Mouse (Mus musculus) adrenal gland, postnatal 14 days (tissue): ENCODE data around the gene Supt3. TPM values are rescaled to one million over a fixed set of nuclear protein-coding genes. Genes with fewer than 3 reads are reported as not detected.

ENCODE experiments used
- DNase-seq: peaks from one replicate; pipeline ENCODE4 v3.0.0; 2021; ENCODE audit warnings: mixed read lengths
- total RNA-seq: library from RNA; stranded (reverse); gene quantifications from 2 replicates; pipeline ENCODE4 v1.2.3, GENCODE M21; 2021

Supt3 gene
- total RNA-seq, 1 experiment from 2014 or later = 22.3 TPM

DNA sequence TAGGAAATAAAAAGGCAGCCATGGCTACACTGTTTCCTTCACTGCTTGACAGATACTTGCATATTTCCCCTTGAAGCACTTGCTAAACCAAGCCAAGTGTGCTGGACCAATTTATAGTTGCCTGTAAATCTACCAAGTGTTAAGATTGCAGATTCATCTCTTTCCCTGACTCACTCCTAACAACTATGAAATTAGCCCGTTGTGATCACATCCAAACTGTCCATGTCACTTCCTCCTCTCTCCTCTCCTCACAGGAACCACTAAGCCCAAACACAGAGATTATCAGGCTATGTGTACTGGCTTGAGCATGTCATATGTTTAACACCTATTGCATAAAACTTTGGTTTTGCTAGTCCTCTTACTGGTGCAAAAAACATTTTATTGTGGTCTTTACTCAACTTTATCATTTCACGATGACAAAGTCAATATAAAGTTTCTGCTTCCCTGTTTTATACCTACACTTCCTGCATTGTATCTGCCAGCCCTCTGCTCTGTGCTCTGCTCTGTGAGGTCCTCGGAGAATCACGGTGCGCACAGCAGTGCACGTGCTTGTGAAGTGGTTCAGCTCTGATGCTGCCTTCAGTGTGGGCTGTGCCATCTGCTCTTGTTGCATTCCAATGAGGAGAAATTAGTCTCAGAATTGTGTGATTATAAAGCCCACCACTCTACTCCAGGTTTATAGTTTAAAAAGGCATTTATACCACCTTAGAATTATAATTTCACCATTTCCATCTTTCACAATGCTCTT is 186.3 kb downstream of the Supt3 start:
- no peak for DNase-seq

DNA sequence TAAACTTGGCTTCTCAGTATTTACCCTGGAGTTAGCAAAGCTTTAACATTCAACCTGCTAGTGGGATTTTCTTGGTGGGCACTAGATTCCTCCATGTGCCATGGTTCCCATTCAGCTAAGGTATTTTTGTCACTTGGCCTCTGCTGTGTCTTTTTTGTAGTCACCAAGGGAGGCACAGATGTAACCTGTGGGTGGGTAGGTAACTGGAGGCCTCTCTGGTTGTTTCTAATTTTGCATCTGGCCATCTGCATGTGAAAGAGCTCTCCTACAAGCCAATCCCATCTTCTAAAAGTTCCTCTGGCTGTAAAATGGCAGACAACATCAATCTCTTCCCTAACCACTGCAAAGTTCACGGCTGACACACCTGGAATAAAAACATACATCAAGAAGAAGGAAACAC is 190.2 kb downstream of the Supt3 start:
- no peak for DNase-seq

DNA sequence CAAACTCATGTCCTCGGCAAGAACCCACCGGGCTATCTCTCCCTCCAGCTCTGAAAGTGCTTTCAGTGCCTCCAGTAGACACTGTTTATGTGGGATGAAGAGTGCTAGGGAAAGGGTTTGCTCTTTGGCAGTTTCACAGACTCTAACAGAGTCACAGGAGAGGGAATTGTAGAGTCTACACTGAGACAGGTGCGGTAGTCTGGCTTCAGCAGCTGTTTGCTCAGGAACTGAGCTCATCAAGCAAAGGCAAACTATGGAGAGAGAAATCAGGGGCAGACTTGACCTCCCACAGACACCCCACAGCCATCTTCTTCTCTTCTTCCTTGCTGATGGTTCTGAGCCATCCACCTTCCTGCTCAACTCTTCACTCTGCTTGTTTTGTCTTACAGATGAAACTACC is 193.3 kb downstream of the Supt3 start:
- DNase-seq = no peak

DNA sequence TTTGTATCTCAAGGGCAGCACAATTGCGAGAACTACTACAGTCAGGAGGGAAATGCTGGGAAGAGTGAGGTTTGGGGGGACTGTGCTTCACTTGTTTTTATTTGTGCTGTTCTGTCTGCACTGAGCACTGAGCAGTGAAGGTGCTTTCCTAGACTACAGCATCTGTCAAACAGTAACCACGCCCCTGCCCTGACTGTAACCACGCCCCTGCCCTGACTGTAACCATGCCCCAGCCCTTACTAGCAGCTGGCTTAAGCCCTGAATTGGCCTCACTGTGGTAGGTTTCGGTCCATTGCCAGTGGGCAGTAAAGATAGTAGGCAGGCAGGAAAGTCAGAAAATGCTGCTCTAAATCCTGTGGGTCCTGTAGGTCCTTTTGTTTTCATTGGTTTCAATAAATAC is 196.5 kb downstream of the Supt3 start:
- no peak for DNase-seq

DNA sequence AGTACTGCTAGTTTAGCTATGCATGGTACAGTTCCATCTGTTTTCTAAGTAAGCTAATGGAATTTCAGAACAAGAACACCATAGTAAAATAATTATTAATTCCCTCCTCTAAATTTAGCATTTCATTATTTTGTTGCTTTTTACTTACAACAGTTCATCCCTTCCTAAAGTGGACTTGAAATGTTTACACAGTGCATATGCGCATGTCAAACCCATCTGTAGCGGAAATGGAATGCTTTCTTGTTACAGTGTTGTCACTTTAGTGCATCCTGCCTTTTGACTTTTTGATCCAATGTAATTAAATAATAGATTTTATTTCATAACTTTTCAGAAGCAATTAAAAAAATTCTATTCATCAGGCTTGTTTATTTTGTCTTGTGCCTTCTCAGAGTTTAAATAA is 200.7 kb downstream of the Supt3 start:
- DNase-seq = no peak

DNA sequence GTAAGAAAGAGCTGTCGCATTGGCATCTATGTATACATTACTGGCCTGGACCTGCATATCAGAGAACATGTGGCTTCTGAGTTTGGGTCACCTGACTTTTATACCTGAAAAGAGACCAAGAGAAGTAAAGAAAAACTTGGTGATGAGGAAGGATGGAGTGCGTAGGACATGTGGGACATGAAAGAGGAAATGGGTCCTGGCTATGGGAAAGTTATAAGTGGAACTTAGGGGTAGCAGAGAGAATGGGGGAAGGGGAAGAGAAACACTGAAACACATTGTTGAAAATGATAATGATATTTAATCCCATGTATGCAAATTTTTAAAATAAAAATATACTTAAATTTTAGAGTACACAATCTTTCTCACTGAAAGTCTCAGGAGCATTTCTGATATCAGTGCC is 211.0 kb downstream of the Supt3 start:
- no peak for DNase-seq

DNA sequence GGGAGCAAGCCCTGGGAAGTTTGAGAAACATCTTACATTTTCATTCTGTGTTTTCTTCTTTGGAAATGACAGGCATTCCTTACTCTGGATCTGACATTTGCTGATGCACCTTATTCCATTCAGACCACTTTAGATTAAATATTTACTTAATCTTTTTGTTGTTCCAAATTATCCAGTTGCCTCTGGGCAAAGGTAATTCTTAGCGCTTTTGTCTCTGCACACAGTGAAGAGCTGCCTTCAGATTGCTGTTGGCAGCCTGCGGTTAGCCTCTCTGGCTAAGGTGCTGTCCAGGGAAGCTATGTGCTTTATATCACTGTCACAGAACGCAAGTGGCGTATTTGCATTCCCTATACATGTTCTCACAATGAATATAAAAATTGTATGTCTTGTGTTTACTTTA is 226.4 kb downstream of the Supt3 start:
- DNase-seq = no peak

DNA sequence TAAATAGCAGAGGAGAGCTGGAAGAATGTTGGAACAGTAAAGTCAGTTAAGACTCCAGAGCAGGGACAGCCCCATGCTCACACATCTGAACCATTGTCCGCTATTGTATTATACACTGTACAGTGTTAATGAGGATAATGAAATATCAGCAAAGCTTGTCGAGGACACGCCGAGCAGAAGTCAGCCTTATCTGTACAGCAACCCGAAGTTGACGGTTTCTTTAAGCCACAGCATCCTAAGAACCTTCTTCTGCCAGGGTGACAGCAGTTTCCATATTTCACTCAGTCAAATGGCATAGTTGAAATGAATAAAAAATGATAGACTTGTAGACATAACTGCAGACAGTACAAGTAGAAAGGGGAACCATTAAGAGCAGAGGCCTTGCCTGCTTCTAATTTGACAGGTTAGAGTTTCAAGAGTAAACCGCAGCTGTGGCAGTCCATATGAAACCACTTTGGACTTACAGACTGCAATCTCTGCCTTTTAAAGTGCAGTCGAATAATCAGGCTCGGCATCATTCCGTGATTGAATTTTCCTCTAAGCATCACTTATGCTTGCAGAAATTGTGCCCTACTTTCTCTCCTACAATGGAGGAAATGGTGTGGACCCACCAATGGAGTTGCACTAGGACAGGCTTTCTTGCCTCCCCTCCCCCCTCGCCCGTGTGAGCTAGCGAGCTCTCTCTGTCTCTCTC is 227.7 kb downstream of the Supt3 start:
- no peak for DNase-seq

DNA sequence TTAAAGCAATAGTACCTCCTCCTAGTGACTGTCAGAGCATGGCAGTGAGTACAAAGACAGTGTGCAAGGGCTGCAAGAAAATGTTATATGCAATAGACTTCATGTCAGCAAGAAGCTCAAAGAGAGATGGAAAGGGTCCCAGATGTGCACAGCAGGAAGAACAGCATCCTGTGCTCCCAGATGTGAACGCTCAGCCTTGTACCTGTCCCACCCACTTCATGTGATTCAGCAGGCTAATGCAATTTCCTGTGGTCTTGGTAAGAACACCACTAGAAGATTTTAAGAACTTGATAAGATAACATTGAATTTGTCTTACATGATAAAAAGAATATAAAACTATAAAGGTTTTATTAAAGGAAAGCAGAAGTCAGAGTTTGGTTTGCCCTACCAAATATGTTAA is 230.5 kb downstream of the Supt3 start:
- no peak for DNase-seq

DNA sequence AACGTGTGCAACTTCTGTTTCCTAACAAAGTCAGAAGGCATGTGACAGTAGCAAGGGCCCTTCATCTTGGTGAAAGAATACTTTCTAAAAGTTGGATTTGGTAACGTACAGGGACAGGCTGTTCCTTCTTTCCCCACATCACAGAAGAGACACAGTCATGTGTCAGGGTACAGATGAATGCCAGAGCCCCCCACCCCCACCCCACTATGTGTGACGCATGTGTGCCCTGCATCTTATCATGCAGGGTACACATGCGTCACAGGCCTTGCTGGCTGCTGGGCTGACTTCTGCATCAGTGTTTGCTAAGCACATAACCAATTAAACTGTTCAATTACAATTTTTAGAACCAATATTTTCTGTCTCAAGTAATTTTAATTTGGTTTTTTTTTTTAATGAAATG is 231.7 kb downstream of the Supt3 start:
- peak; percentile 14 for DNase-seq

DNA sequence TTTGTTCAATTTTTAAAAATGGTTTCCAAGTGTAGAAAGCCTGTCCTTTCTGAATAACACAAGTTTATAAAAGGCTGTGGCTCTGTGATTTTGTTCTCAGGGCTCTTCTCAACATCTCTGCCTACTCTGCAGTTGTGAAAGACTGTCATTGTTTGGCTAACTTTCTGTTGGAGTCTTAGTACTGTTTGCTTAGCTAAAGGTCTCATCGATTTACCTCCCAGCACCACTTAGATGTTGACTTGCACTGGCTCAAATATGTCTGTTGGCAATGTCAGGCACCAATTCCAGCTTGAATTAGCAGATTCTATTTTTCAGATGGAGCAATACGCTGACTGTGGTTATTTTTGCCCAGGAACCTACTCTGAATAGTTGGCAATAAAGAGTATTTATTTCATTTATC is 233.5 kb downstream of the Supt3 start:
- DNase-seq = no peak

DNA sequence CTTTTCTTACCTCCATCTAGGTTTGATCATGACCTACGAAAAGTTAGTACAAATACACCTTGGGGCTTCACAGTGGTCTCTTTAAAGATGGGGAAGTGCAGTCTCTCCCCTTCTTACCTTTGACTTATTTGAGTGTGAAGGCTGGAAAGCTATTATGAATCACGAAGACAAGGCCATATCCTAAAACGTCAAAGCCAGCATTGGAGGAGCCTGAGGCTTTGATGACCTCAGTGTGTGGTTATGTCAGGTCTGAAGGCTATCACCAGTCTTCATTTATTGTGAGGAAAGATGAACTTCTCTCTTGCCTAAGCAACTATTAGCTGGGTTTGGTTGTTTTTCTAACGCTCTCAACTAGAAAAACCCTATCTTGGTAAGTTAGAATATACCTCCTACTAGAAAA is 239.8 kb downstream of the Supt3 start:
- DNase-seq = peak; percentile 29

DNA sequence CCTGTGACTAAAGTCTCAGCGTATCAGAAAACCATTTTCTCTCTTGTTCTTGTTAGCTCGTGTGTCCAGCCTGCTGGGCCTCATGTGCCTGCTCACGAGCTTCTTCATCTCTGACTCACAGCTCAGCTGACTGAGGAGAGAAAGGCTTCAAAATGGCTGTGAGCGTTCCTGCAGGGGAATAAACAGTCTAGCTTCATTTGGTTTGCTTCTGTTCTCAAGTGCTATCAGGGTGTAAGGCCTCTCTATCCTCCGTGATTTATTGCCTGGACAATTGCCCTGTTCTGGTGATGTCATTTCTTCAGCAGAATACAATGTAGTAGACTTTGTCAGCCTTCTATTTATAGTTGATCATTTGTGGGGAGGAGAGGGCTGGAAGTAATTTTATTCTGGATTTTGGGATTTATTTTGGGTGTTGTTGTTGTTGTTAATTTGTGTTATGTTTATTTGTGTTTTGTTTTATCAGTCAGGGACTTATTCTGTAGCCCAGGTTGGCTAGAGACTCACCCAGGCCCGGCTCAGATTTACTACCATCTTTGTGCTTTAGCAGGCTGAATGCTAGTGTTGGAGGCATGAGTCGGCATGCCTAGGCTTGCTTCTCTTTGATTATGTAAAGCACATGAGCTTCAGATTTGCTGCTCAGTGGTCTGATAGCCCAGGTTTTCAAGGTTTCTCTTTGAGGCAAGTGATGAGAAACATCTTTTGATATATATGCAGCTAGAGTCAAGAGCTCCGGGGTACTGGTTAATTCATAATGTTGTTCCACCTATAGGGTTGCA is 243.4 kb downstream of the Supt3 start:
- DNase-seq = peak; percentile 72

DNA sequence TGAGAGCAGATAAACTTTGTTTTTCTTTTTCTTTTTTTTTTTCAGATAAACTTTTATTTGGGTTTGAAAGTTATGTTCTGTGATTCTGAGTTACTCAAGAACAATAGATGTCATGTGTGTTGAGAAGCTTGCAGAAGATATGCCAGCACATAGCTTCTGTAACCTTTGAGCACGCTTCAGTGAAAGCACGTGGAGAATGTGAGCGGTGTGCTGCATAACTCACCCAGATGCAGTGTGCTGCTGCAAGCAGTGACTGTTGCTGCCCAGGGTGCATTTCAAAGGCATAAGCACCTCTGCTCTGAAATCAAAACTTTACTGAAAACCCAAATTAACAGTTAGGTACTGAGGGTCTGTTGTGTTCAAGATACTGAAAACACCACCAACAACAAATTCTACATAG is 251.5 kb downstream of the Supt3 start:
- no peak for DNase-seq

DNA sequence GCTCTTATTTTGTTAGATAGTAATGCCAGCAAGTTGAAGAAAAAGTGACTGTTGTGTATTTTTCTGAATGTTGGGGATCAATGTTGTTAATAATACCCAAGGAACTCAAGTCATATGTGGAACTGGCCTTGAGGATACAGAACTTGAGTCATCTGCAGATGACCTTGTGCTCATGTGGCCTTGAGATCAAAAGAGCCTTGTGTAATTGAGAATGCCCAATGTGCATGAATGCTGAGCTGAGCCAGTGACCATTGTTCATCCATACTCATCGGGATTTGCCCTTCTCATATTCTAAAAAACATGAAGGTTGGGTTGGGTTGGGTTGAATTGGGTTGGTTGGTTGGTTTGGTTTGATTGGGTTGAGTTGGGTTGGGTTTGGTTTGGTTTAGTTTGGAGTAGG is 252.2 kb downstream of the Supt3 start:
- DNase-seq = no peak

DNA sequence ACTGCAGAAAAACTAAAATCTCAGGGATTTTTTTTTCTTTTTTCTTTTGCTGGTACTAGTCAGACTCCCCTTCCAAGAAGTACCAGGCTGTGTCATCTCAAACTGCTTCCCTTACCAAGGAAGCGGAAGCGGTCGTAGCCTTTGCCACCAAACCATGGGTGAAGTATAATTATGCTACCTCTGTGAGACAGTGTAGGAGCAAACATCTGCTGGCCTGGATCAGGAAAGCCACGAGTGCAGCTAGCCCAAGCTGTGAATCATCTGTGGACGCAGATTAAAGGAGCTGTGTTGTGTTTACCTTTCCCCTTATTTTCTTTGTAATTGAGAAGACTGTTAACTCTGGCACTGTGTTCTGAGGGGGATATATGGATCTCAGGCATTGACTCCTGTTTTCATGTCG is 255.3 kb downstream of the Supt3 start:
- DNase-seq = no peak

DNA sequence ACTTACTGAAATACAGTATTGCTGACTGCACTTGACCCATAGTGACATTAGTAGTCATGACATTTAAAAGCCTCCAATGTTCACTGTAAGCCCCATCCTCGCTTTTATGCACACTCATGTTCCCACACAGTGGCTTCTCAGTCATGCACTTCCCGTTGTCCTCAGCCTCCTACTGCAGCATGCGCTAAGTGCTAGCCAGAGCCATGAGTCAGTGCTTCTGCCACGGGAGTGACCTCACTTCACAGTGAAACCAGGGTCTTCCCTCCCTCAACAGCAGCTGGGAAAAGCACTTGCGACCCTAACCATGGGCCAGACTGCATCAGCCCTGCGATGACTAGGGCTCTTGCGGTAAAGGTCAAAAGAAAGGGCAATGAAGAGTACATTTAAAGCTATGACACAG is 256.7 kb downstream of the Supt3 start:
- peak; percentile 14 for DNase-seq

DNA sequence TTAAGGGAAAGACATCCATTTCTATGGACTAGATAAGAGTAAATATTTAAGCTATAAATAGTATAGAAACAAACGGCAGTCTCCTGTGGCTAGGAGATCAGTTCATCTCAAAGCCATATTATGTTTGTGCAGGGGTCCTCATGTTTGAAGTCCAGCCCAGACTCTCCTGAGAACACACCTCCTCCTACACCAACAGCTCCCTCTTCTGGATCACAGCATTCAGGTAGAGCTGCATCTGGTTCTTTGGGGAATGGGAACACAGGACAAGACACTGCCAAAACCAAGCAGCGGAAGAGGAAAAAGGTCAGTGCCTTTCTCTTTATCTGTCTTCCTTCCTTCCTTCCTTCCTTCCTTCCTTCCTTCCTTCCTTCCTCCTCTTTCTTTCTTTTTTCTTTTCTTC is 264.1 kb downstream of the Supt3 start:
- DNase-seq = no peak

DNA sequence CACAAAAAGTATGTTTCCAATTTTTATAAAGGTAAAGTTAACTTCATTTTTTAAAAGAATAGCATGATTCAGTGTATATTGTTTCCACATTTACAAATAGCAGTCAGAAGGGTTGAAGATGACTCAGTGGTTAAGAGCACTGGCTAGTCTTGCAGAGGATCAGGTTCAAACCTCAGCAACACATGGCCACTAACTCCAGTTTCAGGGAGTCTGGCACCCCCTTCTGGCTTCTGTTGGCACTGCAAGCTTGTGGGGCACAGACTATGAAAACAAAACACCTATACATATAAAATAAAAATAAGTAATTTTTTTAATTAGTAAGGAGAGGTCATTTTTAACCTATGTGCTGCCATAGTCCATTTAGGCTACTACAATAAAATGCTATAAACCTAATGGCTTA is 268.9 kb downstream of the Supt3 start:
- peak; percentile 35 for DNase-seq

DNA sequence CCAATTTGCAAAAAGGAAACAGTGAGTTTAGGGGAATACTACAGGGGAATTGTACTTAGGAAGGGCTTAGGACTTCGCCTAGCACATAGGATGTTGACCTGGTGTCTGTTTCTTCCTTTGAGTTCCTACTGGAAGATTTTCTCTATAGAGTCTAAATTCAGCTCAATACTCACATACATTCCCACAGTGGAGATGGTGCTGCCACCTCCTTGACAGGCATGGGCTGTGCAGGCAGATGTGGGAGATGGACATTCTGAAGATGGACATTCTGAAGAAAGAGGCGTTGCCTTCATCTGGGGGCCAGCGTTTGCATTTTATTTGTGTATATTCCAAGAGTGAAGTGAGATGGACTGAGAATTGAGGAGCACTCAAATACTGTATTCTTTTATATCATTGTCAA is 269.6 kb downstream of the Supt3 start:
- no peak for DNase-seq

DNA sequence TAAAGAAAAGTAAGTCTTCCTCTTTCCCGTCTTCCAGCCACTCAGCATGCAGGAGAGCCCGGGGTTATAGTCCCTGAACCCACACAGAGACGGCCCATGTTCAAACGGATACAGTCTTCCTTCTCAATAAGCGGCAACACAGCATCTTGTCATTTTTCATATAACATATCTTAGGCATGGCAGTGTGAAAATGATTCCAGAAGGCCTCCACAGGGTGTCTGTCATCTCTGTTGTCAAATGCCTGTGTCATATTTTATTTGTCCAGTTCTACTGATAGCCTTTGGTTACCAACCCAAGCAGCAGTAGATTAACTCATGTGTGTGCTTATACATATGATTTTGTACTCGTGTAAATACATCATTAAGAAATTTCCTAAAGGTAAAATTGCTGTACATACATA is 270.3 kb downstream of the Supt3 start:
- DNase-seq = no peak

DNA sequence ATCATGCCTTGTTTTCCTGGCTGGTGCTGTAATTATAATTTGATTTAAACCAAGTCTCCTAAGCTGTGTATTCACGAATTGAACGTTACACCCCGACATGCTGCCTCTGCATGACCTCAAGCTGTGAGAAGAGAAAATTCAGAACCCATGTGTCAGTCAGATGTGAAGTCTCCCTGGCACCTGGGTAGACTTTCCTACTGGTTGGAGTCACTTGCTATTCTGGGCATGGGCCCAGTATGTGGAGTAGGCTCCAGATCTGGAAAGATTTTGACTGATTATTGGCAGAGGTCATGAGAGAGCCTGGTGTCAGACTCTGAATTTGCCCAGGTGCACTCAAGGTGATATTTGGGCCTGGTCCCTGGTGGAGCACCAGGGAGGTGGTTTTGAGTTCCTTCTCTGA is 275.0 kb downstream of the Supt3 start:
- no peak for DNase-seq

DNA sequence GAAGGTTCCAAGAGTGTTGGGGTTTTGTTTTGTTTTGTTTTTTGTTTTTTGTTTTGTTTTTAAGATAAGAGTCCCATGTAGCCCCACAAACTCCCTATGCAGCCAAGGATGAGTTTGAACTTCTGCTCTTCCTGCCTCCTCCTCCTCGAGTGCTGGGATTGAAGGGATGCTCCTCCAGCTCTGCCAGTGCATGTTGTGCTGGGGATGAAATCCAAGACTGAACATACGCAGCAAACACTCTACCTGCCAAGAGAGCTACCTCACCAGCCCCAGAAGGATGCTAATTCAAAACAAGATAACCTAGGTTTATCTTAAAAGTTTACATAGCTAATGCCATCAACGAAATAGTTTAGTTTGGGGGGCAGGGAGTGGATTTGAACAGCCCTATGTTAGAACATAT is 276.4 kb downstream of the Supt3 start:
- DNase-seq = no peak

DNA sequence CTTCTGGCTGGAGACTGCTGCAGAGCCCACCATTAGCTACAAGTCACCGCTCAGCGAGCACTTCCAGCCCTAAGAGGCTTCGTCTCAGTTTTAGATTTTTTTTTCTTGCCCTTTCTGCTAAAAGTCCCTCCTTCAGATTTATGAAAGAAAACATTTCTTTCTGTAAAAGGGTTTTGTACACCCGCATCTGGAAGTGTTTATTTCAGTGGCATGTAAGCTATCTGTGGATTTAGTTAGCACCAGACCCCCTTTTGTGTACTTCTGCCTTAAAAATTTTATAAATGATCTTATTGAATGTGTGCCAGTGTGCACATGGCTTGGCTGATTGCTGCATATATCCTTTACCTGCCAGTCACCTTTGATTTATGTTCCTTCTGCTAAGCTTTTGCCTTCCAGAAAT is 277.6 kb downstream of the Supt3 start:
- no peak for DNase-seq
